Mouse (Mus musculus) CH12.LX (cell line): ENCODE measurements at regions not wholly inside any gene's neighbourhood (a gene's known extent, or its start where the extent isn't known, plus 50 kb on each side); places are given as distances from the start of the nearest gene placed in this dataset.

Source experiments
- CTCF ChIP-seq, 2 experiments: IDR thresholded peaks in 1 of 2; conservative IDR thresholded peaks in 1 of 2; 2 replicates each; pipeline ENCODE4 v1.5.1; 2011 to 2012; ENCODE audit warnings: low read depth in 2 of 2, low read length in 2 of 2, improper control_type of control experiment in 1 of 2, inconsistent platforms in 1 of 2, mild to moderate bottlenecking in 1 of 2, moderate library complexity in 1 of 2
- EP300 ChIP-seq: IDR thresholded peaks from 2 replicates; pipeline ENCODE4 v1.6.1; 2011; ENCODE audit warnings: low read length, improper control_type of control experiment
- ETS1 ChIP-seq: conservative IDR thresholded peaks from 2 replicates; pipeline ENCODE4 v1.6.1; 2012; ENCODE audit warnings: low read depth, mild to moderate bottlenecking, inconsistent platforms, low read length, improper control_type of control experiment, moderate library complexity
- KAT2A ChIP-seq: IDR thresholded peaks from 2 replicates; pipeline ENCODE4 v1.6.1; 2012; ENCODE audit warnings: low read length, improper control_type of control experiment, inconsistent platforms; ENCODE audit not compliant: insufficient replicate concordance
- MXI1 ChIP-seq: IDR thresholded peaks from 2 replicates; pipeline ENCODE4 v1.6.1; 2011; ENCODE audit warnings: mild to moderate bottlenecking, low read depth, low read length, improper control_type of control experiment
- MYC ChIP-seq: IDR thresholded peaks from 2 replicates; pipeline ENCODE4 v1.6.1; 2011; ENCODE audit warnings: low read depth, mild to moderate bottlenecking, improper control_type of control experiment, low read length
- NRF1 ChIP-seq: IDR thresholded peaks from 2 replicates; pipeline ENCODE4 v1.6.1; 2014; ENCODE audit warnings: low read depth, mild to moderate bottlenecking, inconsistent platforms, low read length, improper control_type of control experiment, moderate library complexity
- POLR2A ChIP-seq: IDR thresholded peaks from 2 replicates; pipeline ENCODE4 v1.6.1; 2011; ENCODE audit warnings: low read depth, mild to moderate bottlenecking, improper control_type of control experiment, low read length
- RCOR1 ChIP-seq: conservative IDR thresholded peaks from 2 replicates; pipeline ENCODE4 v1.6.1; 2012; ENCODE audit warnings: low read depth, mild to moderate bottlenecking, inconsistent platforms, low read length, improper control_type of control experiment
- USF1 ChIP-seq: IDR thresholded peaks from 2 replicates; pipeline ENCODE4 v1.6.1; 2014; ENCODE audit warnings: low read depth, mild to moderate bottlenecking, inconsistent platforms, low read length, improper control_type of control experiment
- ZC3H11A ChIP-seq: IDR thresholded peaks from 2 replicates; pipeline ENCODE4 v1.6.1; 2012; ENCODE audit warnings: low read depth, mild to moderate bottlenecking, inconsistent platforms, low read length, improper control_type of control experiment
- ZMIZ1 ChIP-seq: IDR thresholded peaks from 2 replicates; pipeline ENCODE4 v1.6.1; 2012; ENCODE audit warnings: low read depth, mild to moderate bottlenecking, inconsistent platforms, low read length, improper control_type of control experiment

GRCm38 (mm10) chr8:8376379-8376778, 284.7 kb downstream of the Efnb2 start:
- TF ChIP-seq MXI1 = no peak
- no peak for TF ChIP-seq ETS1
- TF ChIP-seq EP300 = no peak
- no peak for TF ChIP-seq CTCF (conservative IDR thresholded peaks at IDR 0.05 in 1 of 2, IDR thresholded peaks at IDR 0.05 in 1 of 2; ENCODE audit: low read depth in 2 of 2, low read length in 2 of 2)
- no peak for TF ChIP-seq ZC3H11A
- no peak for TF ChIP-seq USF1
- TF ChIP-seq POLR2A = no peak
- no peak for TF ChIP-seq KAT2A
- TF ChIP-seq NRF1 = no peak
- TF ChIP-seq ZMIZ1 = no peak
- TF ChIP-seq RCOR1 = no peak
- TF ChIP-seq MYC = no peak
